Mouse (Mus musculus): ENCODE data around the gene Srsf3.

Gene Srsf3

GRCm38 (mm10) chr17:29046863-29047262, 14.4 kb downstream of the Srsf3 start:
- peak; percentile 37 for DNase-seq

- DNase-seq: peak; percentile 27
Observed at GRCm38 (mm10) chr17:29047697-29048514, 15.5 kb downstream of the Srsf3 start.

GRCm38 (mm10) chr17:29048748-29049507, 16.5 kb downstream of the Srsf3 start:
- DNase-seq: peak; percentile 87

- no peak for DNase-seq
Observed at GRCm38 (mm10) chr17:29049508-29049889, 17.1 kb downstream of the Srsf3 start.

GRCm38 (mm10) chr17:29049923-29050322, 17.5 kb downstream of the Srsf3 start:
- DNase-seq: no peak

GRCm38 (mm10) chr17:29050791-29051190, 18.4 kb downstream of the Srsf3 start:
- no peak for DNase-seq

- peak; percentile 40 for DNase-seq
Observed at GRCm38 (mm10) chr17:29053067-29053466, 20.6 kb downstream of the Srsf3 start.

GRCm38 (mm10) chr17:29053841-29054240, 21.4 kb downstream of the Srsf3 start:
- no peak for DNase-seq

GRCm38 (mm10) chr17:29054429-29054828, 22.0 kb downstream of the Srsf3 start:
- no peak for DNase-seq

- DNase-seq: no peak
Observed at GRCm38 (mm10) chr17:29055586-29055985, 23.2 kb downstream of the Srsf3 start.

GRCm38 (mm10) chr17:29056207-29056606, 23.8 kb downstream of the Srsf3 start:
- no peak for DNase-seq

GRCm38 (mm10) chr17:29056699-29057151, 24.3 kb downstream of the Srsf3 start:
- DNase-seq: peak; percentile 51

- DNase-seq: no peak
Observed at GRCm38 (mm10) chr17:29057361-29057890, 25.0 kb downstream of the Srsf3 start.

GRCm38 (mm10) chr17:29057961-29058360, 25.5 kb downstream of the Srsf3 start:
- no peak for DNase-seq

- DNase-seq: no peak
Observed at GRCm38 (mm10) chr17:29058487-29058886, 26.1 kb downstream of the Srsf3 start.

GRCm38 (mm10) chr17:29059581-29059980, 27.2 kb downstream of the Srsf3 start:
- DNase-seq: no peak

- no peak for DNase-seq
Observed at GRCm38 (mm10) chr17:29060946-29061345, 28.5 kb downstream of the Srsf3 start.

- DNase-seq: peak; percentile 59
Observed at GRCm38 (mm10) chr17:29062119-29063035, 29.9 kb downstream of the Srsf3 start.

- DNase-seq: peak; percentile 34
Observed at GRCm38 (mm10) chr17:29063121-29063987, 30.9 kb downstream of the Srsf3 start.

- no peak for DNase-seq
Observed at GRCm38 (mm10) chr17:29063988-29064285, 31.5 kb downstream of the Srsf3 start.

GRCm38 (mm10) chr17:29065245-29065940, 33.0 kb downstream of the Srsf3 start:
- no peak for DNase-seq

Data from retina, postnatal 1 day (tissue).